Mouse (Mus musculus) stomach, postnatal 0 days (tissue): Measurements from ENCODE around the gene Fbxo45.

Experiments used
- CTCF ChIP-seq: IDR thresholded peaks from 2 replicates; pipeline ENCODE4 v1.5.1; 2016; ENCODE audit warnings: antibody characterized with exemption, low read depth, mild to moderate bottlenecking, moderate library complexity
- EP300 ChIP-seq: optimal IDR thresholded peaks from 2 replicates; pipeline ENCODE3; 2016; ENCODE audit warnings: antibody characterized with exemption

DNA sequence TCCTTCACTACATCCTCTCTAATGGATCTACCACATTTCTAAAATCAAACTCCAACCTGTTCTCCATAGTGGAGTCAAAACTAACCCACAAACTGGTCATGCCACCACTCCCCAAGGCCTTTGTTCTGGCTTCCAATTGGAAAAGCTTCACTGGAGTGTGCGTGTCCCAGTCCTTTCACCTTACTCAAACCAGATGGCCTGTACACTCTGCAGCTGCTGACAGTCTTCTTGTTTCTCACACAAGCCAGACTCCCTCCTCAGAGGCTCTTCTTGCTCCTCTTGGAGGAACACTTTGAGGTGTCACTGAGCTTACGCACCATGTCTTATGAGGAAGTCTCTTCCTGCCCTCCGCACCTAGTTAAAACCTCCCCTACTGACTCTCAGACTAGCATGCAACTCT lies 3.1 kb downstream of the Fbxo45 start:
- TF ChIP-seq EP300 (no peak), CTCF (no peak)
